Mouse (Mus musculus): ENCODE measurements at regions not wholly inside any gene's neighbourhood (a gene's known extent, or its start where the extent isn't known, plus 50 kb on each side); places are given as distances from the start of the nearest gene placed in this dataset.

GRCm38 (mm10) chr8:116366706-116367105 is 138.1 kb upstream of the Dynlrb2 start:
- Histone ChIP-seq H3K27me3 (ENCODE audit: control insufficient read depth, insufficient read depth, low read length) (no peaks in the 10 kb centered on the region), H3K4me3 (replicated peaks; ENCODE audit: low read length) (no peak overlapping the region), H3K4me1 (replicated peaks; ENCODE audit: control insufficient read depth, insufficient read depth, low read length) (no peaks in the 10 kb centered on the region), H3K36me3 (replicated peaks; ENCODE audit: control insufficient read depth, insufficient read depth) (no peaks in the 10 kb centered on the region), H3K27ac (no peak overlapping the region), H3K4me2 (replicated peaks) (no peak overlapping the region), H3K9me3 (ENCODE audit: control insufficient read depth, low read length) (no peaks in the 10 kb centered on the region), H3K9ac (no peak overlapping the region)
- 84% methylated on average over 3 of the region's 3 CpGs for WGBS
- ATAC-seq (ENCODE audit: low FRiP score) (no peak), DNase-seq (ENCODE audit: low spot score) (no peak)

- no peak overlapping the region for H3K27ac ChIP-seq
- no peaks in the 10 kb centered on the region for H3K36me3 ChIP-seq (replicated peaks; ENCODE audit: control insufficient read depth, insufficient read depth)
- H3K4me3 ChIP-seq (replicated peaks; ENCODE audit: low read length), result no peak overlapping the region
- 78% methylated on average over 1 of the region's 1 CpGs for WGBS
- H3K9ac ChIP-seq, result no peak overlapping the region
- H3K4me2 ChIP-seq (replicated peaks), result no peak overlapping the region
- H3K4me1 ChIP-seq (replicated peaks; ENCODE audit: control insufficient read depth, insufficient read depth, low read length), result no peaks in the 10 kb centered on the region
- ATAC-seq (ENCODE audit: low FRiP score), result no peak
- H3K9me3 ChIP-seq (ENCODE audit: control insufficient read depth, low read length), result no peaks in the 10 kb centered on the region
- no peak for DNase-seq (ENCODE audit: low spot score)
- no peaks in the 10 kb centered on the region for H3K27me3 ChIP-seq (ENCODE audit: control insufficient read depth, insufficient read depth, low read length)
Observed at GRCm38 (mm10) chr8:116364751-116365150, 140.0 kb upstream of the Dynlrb2 start.

- 81% methylated on average over 2 of the region's 2 CpGs for WGBS
- H3K4me2 ChIP-seq (replicated peaks), result no peak overlapping the region
- H3K27ac ChIP-seq, result no peak overlapping the region
- no peak overlapping the region for H3K4me3 ChIP-seq (replicated peaks; ENCODE audit: low read length)
- no peaks in the 10 kb centered on the region for H3K27me3 ChIP-seq (ENCODE audit: control insufficient read depth, insufficient read depth, low read length)
- no peak overlapping the region for H3K9ac ChIP-seq
- H3K4me1 ChIP-seq (replicated peaks; ENCODE audit: control insufficient read depth, insufficient read depth, low read length), result no peaks in the 10 kb centered on the region
- H3K36me3 ChIP-seq (replicated peaks; ENCODE audit: control insufficient read depth, insufficient read depth), result no peaks in the 10 kb centered on the region
- ATAC-seq (ENCODE audit: low FRiP score), result no peak
- DNase-seq (ENCODE audit: low spot score), result peak; percentile 54
- no peaks in the 10 kb centered on the region for H3K9me3 ChIP-seq (ENCODE audit: control insufficient read depth, low read length)
Observed at GRCm38 (mm10) chr8:116364172-116364571, 140.6 kb upstream of the Dynlrb2 start.

- H3K27ac ChIP-seq, result no peak overlapping the region
- no peak overlapping the region for H3K9ac ChIP-seq
- no peak overlapping the region for H3K4me2 ChIP-seq (replicated peaks)
- H3K36me3 ChIP-seq (replicated peaks; ENCODE audit: control insufficient read depth, insufficient read depth), result no peaks in the 10 kb centered on the region
- ATAC-seq (ENCODE audit: low FRiP score), result no peak
- H3K27me3 ChIP-seq (ENCODE audit: control insufficient read depth, insufficient read depth, low read length), result no peaks in the 10 kb centered on the region
- WGBS, result 83% methylated on average over 4 of the region's 4 CpGs
- H3K9me3 ChIP-seq (ENCODE audit: control insufficient read depth, low read length), result no peaks in the 10 kb centered on the region
- H3K4me1 ChIP-seq (replicated peaks; ENCODE audit: control insufficient read depth, insufficient read depth, low read length), result no peaks in the 10 kb centered on the region
- no peak for DNase-seq (ENCODE audit: low spot score)
- no peak overlapping the region for H3K4me3 ChIP-seq (replicated peaks; ENCODE audit: low read length)
Observed at GRCm38 (mm10) chr8:116362351-116362750, 142.4 kb upstream of the Dynlrb2 start.

- Histone ChIP-seq H3K4me2 (replicated peaks) (no peak overlapping the region), H3K36me3 (replicated peaks; ENCODE audit: control insufficient read depth, insufficient read depth) (no peaks in the 10 kb centered on the region), H3K9me3 (ENCODE audit: control insufficient read depth, low read length) (no peaks in the 10 kb centered on the region), H3K27me3 (ENCODE audit: control insufficient read depth, insufficient read depth, low read length) (no peaks in the 10 kb centered on the region), H3K9ac (no peak overlapping the region), H3K27ac (no peak overlapping the region), H3K4me1 (replicated peaks; ENCODE audit: control insufficient read depth, insufficient read depth, low read length) (no peaks in the 10 kb centered on the region), H3K4me3 (replicated peaks; ENCODE audit: low read length) (no peak overlapping the region)
- WGBS, result 87% methylated on average over 4 of the region's 4 CpGs
- ATAC-seq (ENCODE audit: low FRiP score) (no peak), DNase-seq (ENCODE audit: low spot score) (no peak)
Observed at GRCm38 (mm10) chr8:116359761-116360160, 145.0 kb upstream of the Dynlrb2 start.

GRCm38 (mm10) chr8:116354756-116355155 is 150.0 kb upstream of the Dynlrb2 start:
- H3K9ac ChIP-seq, result no peak overlapping the region
- H3K4me3 ChIP-seq (replicated peaks; ENCODE audit: low read length), result no peak overlapping the region
- H3K36me3 ChIP-seq (replicated peaks; ENCODE audit: control insufficient read depth, insufficient read depth), result no peaks in the 10 kb centered on the region
- no peak overlapping the region for H3K27ac ChIP-seq
- WGBS, result 75% methylated on average over 6 of the region's 6 CpGs
- H3K4me1 ChIP-seq (replicated peaks; ENCODE audit: control insufficient read depth, insufficient read depth, low read length), result no peaks in the 10 kb centered on the region
- H3K9me3 ChIP-seq (ENCODE audit: control insufficient read depth, low read length), result no peaks in the 10 kb centered on the region
- no peak for ATAC-seq (ENCODE audit: low FRiP score)
- no peak overlapping the region for H3K4me2 ChIP-seq (replicated peaks)
- H3K27me3 ChIP-seq (ENCODE audit: control insufficient read depth, insufficient read depth, low read length), result no peaks in the 10 kb centered on the region
- no peak for DNase-seq (ENCODE audit: low spot score)

- no peak for DNase-seq (ENCODE audit: low spot score)
Observed at GRCm38 (mm10) chr8:116353911-116354310, 150.9 kb upstream of the Dynlrb2 start.

GRCm38 (mm10) chr8:116352635-116353034 is 152.1 kb upstream of the Dynlrb2 start:
- Histone ChIP-seq H3K4me1 (replicated peaks; ENCODE audit: control insufficient read depth, insufficient read depth, low read length) (no peaks in the 10 kb centered on the region), H3K36me3 (replicated peaks; ENCODE audit: control insufficient read depth, insufficient read depth) (no peaks in the 10 kb centered on the region), H3K4me2 (replicated peaks) (no peak overlapping the region), H3K27ac (no peak overlapping the region), H3K9me3 (ENCODE audit: control insufficient read depth, low read length) (no peaks in the 10 kb centered on the region), H3K9ac (no peak overlapping the region), H3K27me3 (ENCODE audit: control insufficient read depth, insufficient read depth, low read length) (no peaks in the 10 kb centered on the region), H3K4me3 (replicated peaks; ENCODE audit: low read length) (no peak overlapping the region)
- no peak for DNase-seq (ENCODE audit: low spot score)
- no peak for ATAC-seq (ENCODE audit: low FRiP score)
- WGBS, result 92% methylated on average over 2 of the region's 2 CpGs

More at GRCm38 (mm10) chr8:116353911-116354310, 150.9 kb upstream of the Dynlrb2 start:
- Histone ChIP-seq H3K9me3 (ENCODE audit: control insufficient read depth, low read length) (no peaks in the 10 kb centered on the region), H3K27me3 (ENCODE audit: control insufficient read depth, insufficient read depth, low read length) (no peaks in the 10 kb centered on the region), H3K9ac (no peak overlapping the region), H3K4me2 (replicated peaks) (no peak overlapping the region), H3K4me1 (replicated peaks; ENCODE audit: control insufficient read depth, insufficient read depth, low read length) (no peaks in the 10 kb centered on the region), H3K36me3 (replicated peaks; ENCODE audit: control insufficient read depth, insufficient read depth) (no peaks in the 10 kb centered on the region), H3K27ac (no peak overlapping the region), H3K4me3 (replicated peaks; ENCODE audit: low read length) (no peak overlapping the region)
- ATAC-seq (ENCODE audit: low FRiP score), result no peak
- 94% methylated on average over 5 of the region's 5 CpGs for WGBS

- 86% methylated on average over 8 of the region's 8 CpGs for WGBS
- ATAC-seq (ENCODE audit: low FRiP score), result no peak
- DNase-seq (ENCODE audit: low spot score), result no peak
- Histone ChIP-seq H3K36me3 (replicated peaks; ENCODE audit: control insufficient read depth, insufficient read depth) (no peaks in the 10 kb centered on the region), H3K4me3 (replicated peaks; ENCODE audit: low read length) (no peak overlapping the region), H3K9ac (no peak overlapping the region), H3K27ac (no peak overlapping the region), H3K27me3 (ENCODE audit: control insufficient read depth, insufficient read depth, low read length) (no peaks in the 10 kb centered on the region), H3K4me1 (replicated peaks; ENCODE audit: control insufficient read depth, insufficient read depth, low read length) (no peaks in the 10 kb centered on the region), H3K9me3 (ENCODE audit: control insufficient read depth, low read length) (no peaks in the 10 kb centered on the region), H3K4me2 (replicated peaks) (no peak overlapping the region)
Observed at GRCm38 (mm10) chr8:116348971-116349370, 155.8 kb upstream of the Dynlrb2 start.

GRCm38 (mm10) chr8:116346990-116347389 is 157.8 kb upstream of the Dynlrb2 start:
- H3K4me1 ChIP-seq (replicated peaks; ENCODE audit: control insufficient read depth, insufficient read depth, low read length), result no peaks in the 10 kb centered on the region
- H3K4me3 ChIP-seq (replicated peaks; ENCODE audit: low read length), result no peak overlapping the region
- no peaks in the 10 kb centered on the region for H3K36me3 ChIP-seq (replicated peaks; ENCODE audit: control insufficient read depth, insufficient read depth)
- no peak overlapping the region for H3K9ac ChIP-seq
- DNase-seq (ENCODE audit: low spot score) (no peak), ATAC-seq (ENCODE audit: low FRiP score) (no peak)
- H3K4me2 ChIP-seq (replicated peaks), result no peak overlapping the region
- no peaks in the 10 kb centered on the region for H3K9me3 ChIP-seq (ENCODE audit: control insufficient read depth, low read length)
- H3K27me3 ChIP-seq (ENCODE audit: control insufficient read depth, insufficient read depth, low read length), result no peaks in the 10 kb centered on the region
- no peak overlapping the region for H3K27ac ChIP-seq
- WGBS, result 86% methylated on average over 5 of the region's 5 CpGs

Data from hindbrain, embryonic 14.5 days (tissue).